15 mouse cellular contexts compared by ENCODE assay signal in the genomic region with DNA sequence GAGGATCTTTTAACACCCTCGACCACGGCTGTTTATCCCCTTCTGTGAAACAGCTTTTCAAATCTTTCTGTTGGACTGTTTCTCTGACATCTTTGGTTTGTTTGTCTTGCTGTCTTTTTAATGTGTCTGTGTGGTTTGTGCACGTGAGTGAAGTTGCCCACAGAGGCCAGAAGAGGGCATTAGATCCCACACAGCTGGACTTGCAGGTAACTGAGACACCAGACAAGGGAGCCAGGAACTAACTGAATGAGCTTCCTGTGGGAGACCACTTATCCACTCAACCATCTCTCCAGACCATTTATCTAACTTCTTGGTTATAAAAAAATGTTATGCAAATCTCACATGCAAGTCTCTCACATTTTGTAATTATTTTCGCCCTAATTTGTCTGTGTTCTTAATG. TPM values are rescaled to one million over a fixed set of nuclear protein-coding genes. Genes with fewer than 3 reads are reported as not detected.
A peak's percentile ranks its signal among the peaks of the same experiment; 100 is the strongest.
DNase-seq lines count a peak whose midpoint lies in the region; ATAC-seq and TF ChIP-seq lines count a peak whose summit lies in the region.
"Had no signal": no experiment of that assay in that cellular context is flagged by ENCODE, and none has a peak within 500 bp of the region (broad histone marks: within the 10 kb centered on the region; RNA-seq: fewer than 3 reads in every experiment).

No protein-coding gene starts in this region.

- TF ChIP-seq RAD21 in CH12.LX (IDR thresholded peaks at IDR 0.05; ENCODE audit: low read depth, low read length) = no peak; the same call in none of the 2 replicates
- TF ChIP-seq RAD21 in MEL (IDR thresholded peaks at IDR 0.05; ENCODE audit: low read depth, low read length) = peak; percentile 20; the same call in 1 of the 2 replicates

- no peak for ATAC-seq in heart, embryonic 13.5 days (ENCODE audit: extremely low read depth, insufficient number of reproducible peaks, low FRiP score, low TSS enrichment)
- ATAC-seq: midbrain, embryonic 13.5 days had no signal

- peaks cover 9% of the 10 kb centered on the region for H3K36me3 ChIP-seq in heart, embryonic 13.5 days
- H3K36me3 ChIP-seq in CH12.LX (replicated peaks in 1 of 2; ENCODE audit: control insufficient read depth in 1 of 2, insufficient read depth in 1 of 2, low read length in 1 of 2) = peaks cover 0 to 40% of the 10 kb centered on the region in 2 experiments
- H3K36me3 ChIP-seq in MEL (ENCODE audit: control insufficient read depth in 1 of 2, insufficient read depth in 2 of 2, low read length in 2 of 2) = peaks cover 0 to 6% of the 10 kb centered on the region in 2 experiments; a peak in 2 of 4 replicates

- 0 out of 2 replicates have a peak overlapping the region, but pooled peaks have one; percentile 29 for H3K9ac ChIP-seq in heart, embryonic 13.5 days
- H3K9ac ChIP-seq in CH12.LX (ENCODE audit: insufficient read depth, low read depth) = no peak overlapping the region
- H3K9ac ChIP-seq in MEL (ENCODE audit: control insufficient read depth, low read depth, low read length, poor library complexity, severe bottlenecking) = no peak overlapping the region
- H3K9ac ChIP-seq: hindbrain, embryonic 13.5 days; liver, embryonic 13.5 days; midbrain, embryonic 13.5 days had no signal

- H3K79me2 ChIP-seq in CH12.LX (replicated peaks; ENCODE audit: control insufficient read depth, extremely low read depth, insufficient read depth, poor library complexity, severe bottlenecking) (peaks cover 4% of the 10 kb centered on the region; the same call in 1 of the 2 replicates), MEL (ENCODE audit: control insufficient read depth, insufficient read depth, low read length, poor library complexity) (peaks cover 25% of the 10 kb centered on the region)

- TF ChIP-seq CTCF in layer of hippocampus, adult 2 months (conservative IDR thresholded peaks at IDR 0.05) = peak; percentile 53
- TF ChIP-seq CTCF in CH12.LX (conservative IDR thresholded peaks at IDR 0.05 in 1 of 2, IDR thresholded peaks at IDR 0.05 in 1 of 2; ENCODE audit: low read depth in 2 of 2, low read length in 2 of 2) = peak; percentile 6 to 18; a peak in 1 of 4 replicates
- TF ChIP-seq CTCF in MEL (IDR thresholded peaks at IDR 0.05 in 2 of 3, conservative IDR thresholded peaks at IDR 0.05 in 1 of 3; ENCODE audit: control insufficient read depth in 1 of 3, insufficient read depth in 1 of 3, low read depth in 2 of 3, low read length in 3 of 3, poor library complexity in 1 of 3, severe bottlenecking in 1 of 3) = peak; percentile 37 to 39 (median 39)

- H3K27me3 ChIP-seq in heart, embryonic 13.5 days (replicated peaks) = no peaks in the 10 kb centered on the region
- no peaks in the 10 kb centered on the region for H3K27me3 ChIP-seq in CH12.LX (replicated peaks)
- no peaks in the 10 kb centered on the region for H3K27me3 ChIP-seq in MEL (ENCODE audit: control insufficient read depth in 1 of 2, insufficient read depth in 2 of 2, low read length in 2 of 2)
- H3K27me3 ChIP-seq: hindbrain, embryonic 13.5 days; liver, embryonic 13.5 days; midbrain, embryonic 13.5 days had no signal

- TF ChIP-seq EP300 in CH12.LX (IDR thresholded peaks at IDR 0.05; ENCODE audit: low read length) (no peak), MEL (IDR thresholded peaks at IDR 0.05; ENCODE audit: low read depth in 1 of 2, low read length in 2 of 2) (no peak)

- no peak overlapping the region for H3K4me3 ChIP-seq in heart, embryonic 13.5 days
- no peak overlapping the region for H3K4me3 ChIP-seq in layer of hippocampus, adult 2 months
- H3K4me3 ChIP-seq in CH12.LX (replicated peaks in 1 of 3; ENCODE audit: low read depth in 2 of 3, low read length in 2 of 3, poor library complexity in 1 of 3) (no peak overlapping the region), MEL (ENCODE audit: control insufficient read depth in 1 of 2, insufficient read depth in 1 of 2, low read depth in 2 of 2, low read length in 2 of 2) (no peak overlapping the region)
- H3K4me3 ChIP-seq: erythroblast, embryonic 14.5 days; hindbrain, embryonic 13.5 days; liver, embryonic 13.5 days; midbrain, embryonic 13.5 days had no signal

- 83% methylated on average over 4 of the region's 4 CpGs for WGBS in heart, embryonic 13.5 days

- peak overlapping the region; percentile 46; the same call in 1 of the 2 replicates for H3K4me2 ChIP-seq in heart, embryonic 13.5 days
- no peak overlapping the region for H3K4me2 ChIP-seq in CH12.LX (ENCODE audit: insufficient read depth, low read depth, poor library complexity, severe bottlenecking)
- H3K4me2 ChIP-seq: hindbrain, embryonic 13.5 days; liver, embryonic 13.5 days; midbrain, embryonic 13.5 days had no signal

- no peaks in the 10 kb centered on the region for H3K9me3 ChIP-seq in heart, embryonic 13.5 days
- H3K9me3 ChIP-seq in CH12.LX (replicated peaks; ENCODE audit: low read length) = peaks cover 2% of the 10 kb centered on the region
- H3K9me3 ChIP-seq in MEL (replicated peaks; ENCODE audit: insufficient read depth, low read length) = no peaks in the 10 kb centered on the region
- H3K9me3 ChIP-seq: hindbrain, embryonic 13.5 days; liver, embryonic 13.5 days; midbrain, embryonic 13.5 days had no signal

- peaks cover 67% of the 10 kb centered on the region for H3K4me1 ChIP-seq in heart, embryonic 13.5 days
- peaks cover 16 to 58% of the 10 kb centered on the region in 2 experiments for H3K4me1 ChIP-seq in CH12.LX (ENCODE audit: control insufficient read depth in 1 of 2, insufficient read depth in 2 of 2)
- H3K4me1 ChIP-seq in MEL (ENCODE audit: control insufficient read depth in 1 of 2, insufficient read depth in 2 of 2, low read length in 2 of 2) = no peaks in the 10 kb centered on the region
- H3K4me1 ChIP-seq: midbrain, embryonic 13.5 days had no signal

- H3K27ac ChIP-seq in heart, embryonic 13.5 days (replicated peaks) = peak overlapping the region; percentile 83
- peak overlapping the region; percentile 43; the same call in 1 of the 2 replicates for H3K27ac ChIP-seq in layer of hippocampus, adult 2 months
- no peak overlapping the region for H3K27ac ChIP-seq in CH12.LX (ENCODE audit: insufficient read depth, low read depth)
- no peak overlapping the region for H3K27ac ChIP-seq in MEL (ENCODE audit: control insufficient read depth, low read depth, low read length)
- H3K27ac ChIP-seq: hindbrain, embryonic 13.5 days; liver, embryonic 13.5 days; macrophage; midbrain, embryonic 13.5 days had no signal

- no peak for DNase-seq in heart, postnatal 10 days
- no peak for DNase-seq in layer of hippocampus, adult 2 months (ENCODE audit: low spot score in 2 of 2)
- DNase-seq in layer of hippocampus, postnatal 36 days = no peak
- DNase-seq in CH12.LX (ENCODE audit: extremely low read depth) = no peak
- DNase-seq in MEL (ENCODE audit: low read depth, low spot score) = peak; percentile 38
- no peak for DNase-seq in adrenal gland, adult (ENCODE audit: inconsistent age in 2 of 2, low spot score in 1 of 2)
- DNase-seq: adrenal gland, postnatal 14 days; cerebellum, postnatal 14 days; gastrocnemius, postnatal 25 days; liver, embryonic 13.5 days had no signal

- intact Hi-C loops in heart, postnatal 10 days (cut with DNase I) = no loop called here

- no peak for TF ChIP-seq POLR2A in CH12.LX (IDR thresholded peaks at IDR 0.05; ENCODE audit: low read depth, low read length)
- TF ChIP-seq POLR2A in MEL (IDR thresholded peaks at IDR 0.05; ENCODE audit: control insufficient read depth in 1 of 2, insufficient read depth in 1 of 2, low read depth in 1 of 2, low read length in 2 of 2, poor library complexity in 1 of 2) = no peak

- dilution Hi-C loops in CH12.LX (cut with MboI; ENCODE audit: extremely low pct_ligation_motif_present, extremely low pct_unique_long_range_greater_than_20kb, low sequenced_read_pairs) = no loop called here

- in situ Hi-C loops in CH12.LX (cut with MboI; ENCODE audit: low pct_ligation_motif_present, low pct_unique_long_range_greater_than_20kb, low sequenced_read_pairs) = no loop called here

TF ChIP-seq in CH12.LX, 34 proteins besides CTCF, POLR2A, EP300 and RAD21 (continues in another document):
- TF ChIP-seq RCOR1 (conservative IDR thresholded peaks at IDR 0.05; ENCODE audit: low read depth, low read length) = no peak

TF ChIP-seq in MEL, 35 proteins besides CTCF, POLR2A, EP300 and RAD21 (continues in another document):
- no peak for TF ChIP-seq POLR2AphosphoS2 (IDR thresholded peaks at IDR 0.05; ENCODE audit: low read length)
- TF ChIP-seq TAL1 (IDR thresholded peaks at IDR 0.05; ENCODE audit: low read length) = no peak

RNA-seq across cellular contexts. Expression of a gene that starts 18.5 kb away (rescaled TPM):
- polyA plus RNA-seq in heart, embryonic 13.5 days (2015; fragmentation: Nextera tagmentation; extraction: Ambion mirVana) = 13.5 and 15.0 TPM in 2 replicates
- 100 to 1,000 TPM; 136 to 143 TPM for total RNA-seq in heart, postnatal 10 days (2021)
- total RNA-seq in layer of hippocampus, adult 2 months (2021) = 10 to 100 TPM; 60.3 to 65.9 TPM
- 10 to 100 TPM; 62.5 to 63.4 TPM for total RNA-seq in layer of hippocampus, postnatal 36 days (2021)
- 19.3 and 34.7 TPM in 2 replicates for total RNA-seq in CH12.LX (2012; rRNA removed)
- total RNA-seq in CH12.LX (2014; rRNA removed) = 24.7 and 31.0 TPM in 2 replicates
- 17.9 and 19.0 TPM in 2 replicates for polyA plus RNA-seq in CH12.LX (2012; ENCODE audit: insufficient read length, low read depth)
- total RNA-seq in MEL (2012; rRNA removed) = 42.9 and 47.1 TPM in 2 replicates
- polyA plus RNA-seq in MEL (2012; ENCODE audit: insufficient read depth in 1 of 2, insufficient read length in 2 of 2, low read depth in 1 of 2, low replicate concordance in 2 of 2, missing spikeins in 1 of 2) = 10 to 100 TPM in 1 of 2 experiments, not detected in 1; 55.0 TPM

RNA-seq across cellular contexts. Expression of a gene that starts 33.0 kb away (rescaled TPM):
- polyA plus RNA-seq in heart, embryonic 13.5 days (2015; fragmentation: Nextera tagmentation; extraction: Ambion mirVana) = 6.8 and 7.1 TPM in 2 replicates
- total RNA-seq in heart, postnatal 10 days (2021) = 10 to 100 TPM; 16.0 to 18.9 TPM
- 10 to 100 TPM; 16.8 to 17.6 TPM for total RNA-seq in layer of hippocampus, adult 2 months (2021)
- total RNA-seq in layer of hippocampus, postnatal 36 days (2021) = 10 to 100 TPM; 14.4 to 16.1 TPM
- total RNA-seq in CH12.LX (2012; rRNA removed) (16.0 and 18.2 TPM in 2 replicates), CH12.LX (2014; rRNA removed) (19.2 and 23.0 TPM in 2 replicates), MEL (2012; rRNA removed) (23.2 and 27.2 TPM in 2 replicates)
- polyA plus RNA-seq in CH12.LX (2012; ENCODE audit: insufficient read length, low read depth) (23.4 and 26.5 TPM in 2 replicates), MEL (2012; ENCODE audit: insufficient read depth in 1 of 2, insufficient read length in 2 of 2, low read depth in 1 of 2, low replicate concordance in 2 of 2, missing spikeins in 1 of 2) (10 to 100 TPM in 1 of 2 experiments, not detected in 1; 31.8 TPM)

RNA-seq across cellular contexts. Expression of a gene that starts 33.1 kb away (rescaled TPM):
- 5.9 and 6.2 TPM in 2 replicates for polyA plus RNA-seq in heart, embryonic 13.5 days (2015; fragmentation: Nextera tagmentation; extraction: Ambion mirVana)
- 10 to 100 TPM; 19.5 to 20.5 TPM for total RNA-seq in heart, postnatal 10 days (2021)
- 10 to 100 TPM; 35.6 TPM for total RNA-seq in layer of hippocampus, adult 2 months (2021)
- 10 to 100 TPM; 36.6 to 36.8 TPM for total RNA-seq in layer of hippocampus, postnatal 36 days (2021)
- total RNA-seq in CH12.LX (2012; rRNA removed) (11.2 and 13.6 TPM in 2 replicates), CH12.LX (2014; rRNA removed) (9.4 and 10.7 TPM in 2 replicates), MEL (2012; rRNA removed) (14.4 and 16.9 TPM in 2 replicates)
- polyA plus RNA-seq in CH12.LX (2012; ENCODE audit: insufficient read length, low read depth) (5.9 and 6.4 TPM in 2 replicates), MEL (2012; ENCODE audit: insufficient read depth in 1 of 2, insufficient read length in 2 of 2, low read depth in 1 of 2, low replicate concordance in 2 of 2, missing spikeins in 1 of 2) (1 to 10 TPM in 1 of 2 experiments, not detected in 1; 9.5 TPM)

Comparison
In these comparisons a context has a peak if more than half of its experiments do, and no peak if none do; other contexts are left out.
1. H3K27ac ChIP-seq: peak in heart, embryonic 13.5 days (single experiment) and layer of hippocampus, adult 2 months (single experiment); none in CH12.LX (single experiment) and MEL (single experiment).
2. Peak in every context shown above with its lines, with median percentiles within 50 percentile points of each other: CTCF ChIP-seq.